17 mouse cellular contexts compared by ENCODE assay signal in the genomic region with DNA sequence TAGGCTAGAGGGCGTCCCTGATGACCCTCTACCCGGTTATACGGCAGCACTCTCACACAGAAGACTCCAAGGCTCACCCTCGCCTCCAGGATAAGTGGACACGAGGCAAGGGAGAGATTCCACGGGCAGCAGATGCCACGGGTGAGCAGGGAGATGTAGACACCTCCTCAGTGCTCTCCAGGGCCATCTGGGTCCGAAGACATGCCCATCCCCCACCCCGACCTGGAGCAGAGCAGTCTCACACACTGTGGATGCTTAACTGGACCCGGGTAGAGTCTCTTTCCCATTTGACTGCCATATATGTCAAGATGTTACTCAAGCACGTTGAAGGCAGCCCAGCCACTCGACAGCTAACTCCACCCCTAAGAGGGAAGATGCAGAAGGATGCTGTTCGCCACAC. TPM values are rescaled to one million over a fixed set of nuclear protein-coding genes. Genes with fewer than 3 reads are reported as not detected.
A peak's percentile ranks its signal among the peaks of the same experiment; 100 is the strongest.
DNase-seq lines count a peak whose midpoint lies in the region; ATAC-seq and TF ChIP-seq lines count a peak whose summit lies in the region.
"Had no signal": no experiment of that assay in that cellular context is flagged by ENCODE, and none has a peak within 500 bp of the region (broad histone marks: within the 10 kb centered on the region; RNA-seq: fewer than 3 reads in every experiment).

No protein-coding gene starts in this region.

- no peaks in the 10 kb centered on the region for H3K27me3 ChIP-seq in lung, embryonic 14.5 days (ENCODE audit: insufficient read depth, low read length)
- no peaks in the 10 kb centered on the region for H3K27me3 ChIP-seq in midbrain, embryonic 15.5 days (replicated peaks)

- no peak overlapping the region for H3K4me3 ChIP-seq in lung, embryonic 14.5 days (ENCODE audit: low read depth, low read length)
- no peak overlapping the region for H3K4me3 ChIP-seq in midbrain, embryonic 15.5 days
- H3K4me3 ChIP-seq: myocyte had no signal

- TF ChIP-seq CTCF in lung, embryonic 14.5 days (IDR thresholded peaks at IDR 0.05; ENCODE audit: low read depth): no peak

- no peaks in the 10 kb centered on the region for H3K9me3 ChIP-seq in lung, embryonic 14.5 days (ENCODE audit: low read depth, low read length)
- no peaks in the 10 kb centered on the region for H3K9me3 ChIP-seq in midbrain, embryonic 15.5 days
- H3K9me3 ChIP-seq: heart, embryonic 13.5 days; liver, embryonic 13.5 days had no signal

- 34% methylated on average over 13 of the region's 13 CpGs for WGBS in lung, embryonic 14.5 days
- 48% methylated on average over 13 of the region's 13 CpGs for WGBS in midbrain, embryonic 15.5 days

- H3K4me2 ChIP-seq in lung, embryonic 14.5 days: no peak overlapping the region
- no peak overlapping the region for H3K4me2 ChIP-seq in midbrain, embryonic 15.5 days

- H3K4me1 ChIP-seq in lung, embryonic 14.5 days (ENCODE audit: insufficient read depth): no peaks in the 10 kb centered on the region
- peaks cover 31% of the 10 kb centered on the region for H3K4me1 ChIP-seq in midbrain, embryonic 15.5 days

- no peak overlapping the region for H3K27ac ChIP-seq in lung, embryonic 14.5 days (ENCODE audit: low read depth)
- H3K27ac ChIP-seq in midbrain, embryonic 15.5 days: peak overlapping the region; percentile 73
- H3K27ac ChIP-seq: heart, embryonic 13.5 days; liver, embryonic 13.5 days had no signal

- ATAC-seq in lung, embryonic 14.5 days (ENCODE audit: insufficient read depth): 0 out of 2 replicates have a peak, but pooled peaks have one; percentile 4
- no peak for ATAC-seq in midbrain, embryonic 15.5 days (replicated peaks)

- H3K9ac ChIP-seq in lung, embryonic 14.5 days: no peak overlapping the region
- H3K9ac ChIP-seq in midbrain, embryonic 15.5 days: no peak overlapping the region
- H3K9ac ChIP-seq: liver, embryonic 13.5 days had no signal

- peak; percentile 42 for DNase-seq in cerebellum, adult 9-11 months
- DNase-seq in cerebellum, adult 11 months: no peak
- peak; percentile 4 for DNase-seq in lung, embryonic 14.5 days
- DNase-seq in lung, postnatal 14 days: no peak
- peak; percentile 51 to 60 for DNase-seq in cerebellum, postnatal 10 days
- no peak for DNase-seq in ovary, adult 18-20 months (ENCODE audit: low spot score)
- DNase-seq: kidney, adult 9 months; left cerebral cortex, postnatal 4 days; liver, embryonic 13.5 days; lung, postnatal 4 days; thymus, postnatal 14 days had no signal

- H3K36me3 ChIP-seq in lung, embryonic 14.5 days (ENCODE audit: insufficient read depth): no peaks in the 10 kb centered on the region
- no peaks in the 10 kb centered on the region for H3K36me3 ChIP-seq in midbrain, embryonic 15.5 days (replicated peaks)
- H3K36me3 ChIP-seq: heart, embryonic 13.5 days; liver, embryonic 13.5 days had no signal

RNA-seq across cellular contexts. Expression of gene Allc, which starts 8.1 kb away (rescaled TPM):
- polyA plus RNA-seq in lung, embryonic 14.5 days (2014; fragmentation: Nextera tagmentation; extraction: Ambion mirVana): not detected in 2 replicates
- polyA plus RNA-seq in midbrain, embryonic 15.5 days (2015; fragmentation: Nextera tagmentation; extraction: Ambion mirVana): 0.20 and 0.23 TPM in 2 replicates
- polyA plus RNA-seq: forebrain, embryonic 14.5 days; heart, embryonic 13.5 days; liver, embryonic 13.5 days; myocyte; small intestine, adult 2 months; stomach, embryonic 14.5 days had no signal

RNA-seq across cellular contexts. Expression of gene Colec11, which starts 32.7 kb away (rescaled TPM):
- polyA plus RNA-seq in lung, embryonic 14.5 days (2014; fragmentation: Nextera tagmentation; extraction: Ambion mirVana): 2.6 and 3.4 TPM in 2 replicates
- polyA plus RNA-seq in midbrain, embryonic 15.5 days (2015; fragmentation: Nextera tagmentation; extraction: Ambion mirVana): 1.0 TPM in 2 replicates

RNA-seq across cellular contexts. Expression of gene Dcdc2c, which starts 38.2 kb away (rescaled TPM):
- 0.37 TPM in 1 of 2 replicates, not detected in the other for polyA plus RNA-seq in lung, embryonic 14.5 days (2014; fragmentation: Nextera tagmentation; extraction: Ambion mirVana)
- 0.13 and 0.31 TPM in 2 replicates for polyA plus RNA-seq in midbrain, embryonic 15.5 days (2015; fragmentation: Nextera tagmentation; extraction: Ambion mirVana)
- polyA plus RNA-seq: forebrain, embryonic 14.5 days; heart, embryonic 13.5 days; small intestine, adult 2 months; stomach, embryonic 14.5 days had no signal

RNA-seq across cellular contexts. Expression of gene Rps7, which starts 45.3 kb away (rescaled TPM):
- 950 and 1,052 TPM in 2 replicates for polyA plus RNA-seq in lung, embryonic 14.5 days (2014; fragmentation: Nextera tagmentation; extraction: Ambion mirVana)
- polyA plus RNA-seq in midbrain, embryonic 15.5 days (2015; fragmentation: Nextera tagmentation; extraction: Ambion mirVana): 356 and 383 TPM in 2 replicates

RNA-seq across cellular contexts. Expression of gene Rnaseh1, which starts 59.0 kb away (rescaled TPM):
- polyA plus RNA-seq in lung, embryonic 14.5 days (2014; fragmentation: Nextera tagmentation; extraction: Ambion mirVana): 30.0 and 32.8 TPM in 2 replicates
- 24.1 and 27.2 TPM in 2 replicates for polyA plus RNA-seq in midbrain, embryonic 15.5 days (2015; fragmentation: Nextera tagmentation; extraction: Ambion mirVana)

Comparison
In these comparisons a context has a peak if more than half of its experiments do, and no peak if none do; other contexts are left out.
1. DNase-seq: peak in cerebellum, adult 9-11 months (single experiment), lung, embryonic 14.5 days (single experiment) and cerebellum, postnatal 10 days (2 of 2); none in cerebellum, adult 11 months (single experiment), lung, postnatal 14 days (single experiment) and ovary, adult 18-20 months (single experiment).